ENCODE assay signal across 25 mouse cellular contexts in the genomic region with DNA sequence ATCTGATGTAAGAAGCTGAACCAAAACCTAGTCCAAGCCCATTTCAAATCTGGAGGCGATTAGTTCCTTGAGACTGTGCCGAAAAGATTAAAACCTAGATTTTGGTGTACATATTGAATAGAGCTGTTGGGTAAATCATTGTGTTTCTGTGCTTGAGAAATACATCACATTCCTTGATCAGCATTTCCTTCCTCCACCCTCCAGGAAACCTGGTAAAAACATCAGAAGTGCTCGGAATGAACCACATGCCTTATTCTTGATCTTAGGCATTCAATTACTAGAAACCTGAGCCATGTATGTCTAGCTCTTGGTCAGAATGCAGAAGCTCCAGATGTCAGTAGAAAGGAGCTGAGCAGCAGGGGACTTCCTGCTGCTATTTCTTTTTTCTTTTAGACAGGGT. TPM values are rescaled to one million over a fixed set of nuclear protein-coding genes. Genes with fewer than 3 reads are reported as not detected.
DNase-seq lines count a peak whose midpoint lies in the region; ATAC-seq lines count a peak whose summit lies in the region.
"Had no signal": no experiment of that assay in that cellular context is flagged by ENCODE, and none has a peak within 500 bp of the region (broad histone marks: within the 10 kb centered on the region; RNA-seq: fewer than 3 reads in every experiment).

No protein-coding gene starts in this region.

- no peak overlapping the region for H3K27ac ChIP-seq in heart, embryonic 16.5 days (ENCODE audit: low read length)
- no peak overlapping the region for H3K27ac ChIP-seq in heart, embryonic 12.5 days (ENCODE audit: poor library complexity, severe bottlenecking)
- no peak overlapping the region for H3K27ac ChIP-seq in embryonic facial prominence, embryonic 11.5 days (replicated peaks; ENCODE audit: low read depth, low read length)
- H3K27ac ChIP-seq in limb, embryonic 13.5 days, result peak overlapping the region; percentile 33; the same call in 1 of the 2 replicates
- H3K27ac ChIP-seq in forebrain, embryonic 12.5 days, result no peak overlapping the region
- H3K27ac ChIP-seq: embryonic facial prominence, embryonic 12.5 days; forebrain, embryonic 15.5 days; hindbrain, embryonic 12.5 days had no signal

- DNase-seq in embryo, embryonic 10 days (ENCODE audit: low spot score), result peak; percentile 15
- DNase-seq in embryo, embryonic 9.5 days (ENCODE audit: extremely low spot score), result no peak
- peak; percentile 31 for DNase-seq in embryonic facial prominence, embryonic 11.5 days (ENCODE audit: low spot score)
- no peak for DNase-seq in layer of hippocampus, adult 9-10 months (ENCODE audit: low spot score)
- DNase-seq: adrenal gland, postnatal 10 days; cerebellum, adult 11 months; cerebellum, postnatal 10 days; kidney, postnatal 10 days; lung, adult 2 months; lung, postnatal 36 days; right cerebral cortex, postnatal 14 days; spleen, adult 18-20 months; thymus, postnatal 36 days had no signal

- peaks cover 3% of the 10 kb centered on the region; the same call in 1 of the 2 replicates for H3K4me1 ChIP-seq in heart, embryonic 16.5 days (ENCODE audit: control insufficient read depth, insufficient read depth, low read length)
- no peaks in the 10 kb centered on the region for H3K4me1 ChIP-seq in heart, embryonic 12.5 days (replicated peaks)
- no peaks in the 10 kb centered on the region for H3K4me1 ChIP-seq in embryonic facial prominence, embryonic 11.5 days (ENCODE audit: control insufficient read depth, insufficient read depth, low read length)
- H3K4me1 ChIP-seq in limb, embryonic 13.5 days, result 0 out of 2 replicates have a peak, but pooled peaks cover 9% of the 10 kb centered on the region
- H3K4me1 ChIP-seq in forebrain, embryonic 12.5 days, result no peaks in the 10 kb centered on the region
- H3K4me1 ChIP-seq: embryonic facial prominence, embryonic 12.5 days; forebrain, embryonic 15.5 days; hindbrain, embryonic 12.5 days had no signal

- H3K4me3 ChIP-seq in heart, embryonic 16.5 days (ENCODE audit: low read length), result no peak overlapping the region
- H3K4me3 ChIP-seq in heart, embryonic 12.5 days, result no peak overlapping the region
- no peak overlapping the region for H3K4me3 ChIP-seq in embryonic facial prominence, embryonic 11.5 days (ENCODE audit: low read depth, low read length)
- no peak overlapping the region for H3K4me3 ChIP-seq in limb, embryonic 13.5 days
- no peak overlapping the region for H3K4me3 ChIP-seq in forebrain, embryonic 12.5 days (replicated peaks)
- H3K4me3 ChIP-seq: embryonic facial prominence, embryonic 12.5 days; forebrain, embryonic 15.5 days; hindbrain, embryonic 12.5 days had no signal

- H3K36me3 ChIP-seq in heart, embryonic 16.5 days (ENCODE audit: control insufficient read depth, insufficient read depth), result no peaks in the 10 kb centered on the region
- no peaks in the 10 kb centered on the region for H3K36me3 ChIP-seq in heart, embryonic 12.5 days
- no peaks in the 10 kb centered on the region for H3K36me3 ChIP-seq in embryonic facial prominence, embryonic 11.5 days (replicated peaks; ENCODE audit: control insufficient read depth, insufficient read depth, low read depth, low read length)
- H3K36me3 ChIP-seq in limb, embryonic 13.5 days, result no peaks in the 10 kb centered on the region
- H3K36me3 ChIP-seq in forebrain, embryonic 12.5 days (replicated peaks), result no peaks in the 10 kb centered on the region
- H3K36me3 ChIP-seq: embryonic facial prominence, embryonic 12.5 days; forebrain, embryonic 15.5 days; hindbrain, embryonic 12.5 days had no signal

- no peak overlapping the region for H3K4me2 ChIP-seq in heart, embryonic 16.5 days (ENCODE audit: low read depth, low read length)
- H3K4me2 ChIP-seq in heart, embryonic 12.5 days, result no peak overlapping the region
- H3K4me2 ChIP-seq in embryonic facial prominence, embryonic 11.5 days (ENCODE audit: low read depth, low read length), result no peak overlapping the region
- no peak overlapping the region for H3K4me2 ChIP-seq in limb, embryonic 13.5 days (replicated peaks)
- no peak overlapping the region for H3K4me2 ChIP-seq in forebrain, embryonic 12.5 days
- H3K4me2 ChIP-seq: embryonic facial prominence, embryonic 12.5 days; forebrain, embryonic 15.5 days; hindbrain, embryonic 12.5 days; liver, embryonic 11.5 days had no signal

- no peaks in the 10 kb centered on the region for H3K27me3 ChIP-seq in heart, embryonic 16.5 days (ENCODE audit: control insufficient read depth, insufficient read depth, low read length)
- no peaks in the 10 kb centered on the region for H3K27me3 ChIP-seq in heart, embryonic 12.5 days (replicated peaks)
- H3K27me3 ChIP-seq in embryonic facial prominence, embryonic 11.5 days (ENCODE audit: control insufficient read depth, insufficient read depth, low read length), result no peaks in the 10 kb centered on the region
- no peaks in the 10 kb centered on the region for H3K27me3 ChIP-seq in limb, embryonic 13.5 days
- no peaks in the 10 kb centered on the region for H3K27me3 ChIP-seq in forebrain, embryonic 12.5 days
- H3K27me3 ChIP-seq: embryonic facial prominence, embryonic 12.5 days; forebrain, embryonic 15.5 days; hindbrain, embryonic 12.5 days had no signal

- no peak overlapping the region for H3K9ac ChIP-seq in heart, embryonic 16.5 days (ENCODE audit: low read length)
- H3K9ac ChIP-seq in heart, embryonic 12.5 days, result no peak overlapping the region
- H3K9ac ChIP-seq in embryonic facial prominence, embryonic 11.5 days (replicated peaks; ENCODE audit: low read length), result no peak overlapping the region
- no peak overlapping the region for H3K9ac ChIP-seq in limb, embryonic 13.5 days
- H3K9ac ChIP-seq in forebrain, embryonic 12.5 days, result no peak overlapping the region
- H3K9ac ChIP-seq: embryonic facial prominence, embryonic 12.5 days; forebrain, embryonic 15.5 days; hindbrain, embryonic 12.5 days had no signal

- no peaks in the 10 kb centered on the region for H3K9me3 ChIP-seq in heart, embryonic 16.5 days (replicated peaks; ENCODE audit: control insufficient read depth, low read length)
- H3K9me3 ChIP-seq in heart, embryonic 12.5 days (replicated peaks), result no peaks in the 10 kb centered on the region
- H3K9me3 ChIP-seq in embryonic facial prominence, embryonic 11.5 days (replicated peaks; ENCODE audit: control insufficient read depth, low read length), result no peaks in the 10 kb centered on the region
- no peaks in the 10 kb centered on the region for H3K9me3 ChIP-seq in limb, embryonic 13.5 days
- H3K9me3 ChIP-seq in forebrain, embryonic 12.5 days, result no peaks in the 10 kb centered on the region
- H3K9me3 ChIP-seq: embryonic facial prominence, embryonic 12.5 days; forebrain, embryonic 15.5 days; hindbrain, embryonic 12.5 days had no signal

- 61% methylated on average over 3 of the region's 3 CpGs for WGBS in heart, embryonic 16.5 days
- 71% methylated on average over 3 of the region's 3 CpGs for WGBS in heart, embryonic 12.5 days
- 50% methylated on average over 3 of the region's 3 CpGs for WGBS in embryonic facial prominence, embryonic 11.5 days
- 42% methylated on average over 3 of the region's 3 CpGs for WGBS in limb, embryonic 13.5 days
- 86% methylated on average over 3 of the region's 3 CpGs for WGBS in forebrain, embryonic 12.5 days

- ATAC-seq in heart, embryonic 16.5 days (replicated peaks; ENCODE audit: extremely low read depth, insufficient read depth, low FRiP score), result 0 out of 2 replicates have a peak, but pooled peaks have one; percentile 23
- ATAC-seq in heart, embryonic 12.5 days (ENCODE audit: insufficient number of reproducible peaks, low FRiP score), result no peak
- no peak for ATAC-seq in embryonic facial prominence, embryonic 11.5 days (replicated peaks; ENCODE audit: insufficient number of reproducible peaks, low FRiP score, low TSS enrichment, low read depth)
- 0 out of 2 replicates have a peak, but pooled peaks have one; percentile 54 for ATAC-seq in limb, embryonic 13.5 days (ENCODE audit: low FRiP score, low read depth)
- no peak for ATAC-seq in forebrain, embryonic 12.5 days (ENCODE audit: low FRiP score)
- ATAC-seq: forebrain, embryonic 15.5 days; inflammation-experienced regulatory T-cells, adult 6 months; Patski had no signal

RNA-seq across cellular contexts. Expression of a gene that starts 0.7 kb away (rescaled TPM):
- not detected in 2 replicates for polyA plus RNA-seq in heart, embryonic 16.5 days (2015; fragmentation: Nextera tagmentation; extraction: Ambion mirVana)
- polyA plus RNA-seq in heart, embryonic 12.5 days (2016; fragmentation: Nextera tagmentation; extraction: Ambion mirVana), result not detected in 2 replicates
- polyA plus RNA-seq in embryonic facial prominence, embryonic 11.5 days (2014; fragmentation: Nextera tagmentation; extraction: Ambion mirVana), result not detected in 2 replicates
- 0.13 TPM in 1 of 2 replicates, not detected in the other for polyA plus RNA-seq in limb, embryonic 13.5 days (2015; fragmentation: Nextera tagmentation; extraction: Ambion mirVana)
- not detected in 2 replicates for polyA plus RNA-seq in forebrain, embryonic 12.5 days (2016; fragmentation: Nextera tagmentation; extraction: Ambion mirVana)
- polyA plus RNA-seq: forebrain, embryonic 15.5 days; hindbrain, embryonic 12.5 days; inflammation-experienced regulatory T-cells, adult 6 months; midbrain, postnatal 0 days; Patski had no signal

RNA-seq across cellular contexts. Expression of a gene that starts 7.5 kb away (rescaled TPM):
- 13.7 and 14.3 TPM in 2 replicates for polyA plus RNA-seq in heart, embryonic 16.5 days (2015; fragmentation: Nextera tagmentation; extraction: Ambion mirVana)
- polyA plus RNA-seq in heart, embryonic 12.5 days (2016; fragmentation: Nextera tagmentation; extraction: Ambion mirVana), result 20.2 and 23.3 TPM in 2 replicates
- polyA plus RNA-seq in embryonic facial prominence, embryonic 11.5 days (2014; fragmentation: Nextera tagmentation; extraction: Ambion mirVana), result 17.3 TPM in 2 replicates
- 20.0 and 21.9 TPM in 2 replicates for polyA plus RNA-seq in limb, embryonic 13.5 days (2015; fragmentation: Nextera tagmentation; extraction: Ambion mirVana)
- polyA plus RNA-seq in forebrain, embryonic 12.5 days (2016; fragmentation: Nextera tagmentation; extraction: Ambion mirVana), result 23.0 and 24.1 TPM in 2 replicates

RNA-seq across cellular contexts. Expression of a gene that starts 27.9 kb away (rescaled TPM):
- polyA plus RNA-seq in heart, embryonic 16.5 days (2015; fragmentation: Nextera tagmentation; extraction: Ambion mirVana), result 8.3 and 8.4 TPM in 2 replicates
- polyA plus RNA-seq in heart, embryonic 12.5 days (2016; fragmentation: Nextera tagmentation; extraction: Ambion mirVana), result 11.4 TPM in 2 replicates
- 14.4 and 16.2 TPM in 2 replicates for polyA plus RNA-seq in embryonic facial prominence, embryonic 11.5 days (2014; fragmentation: Nextera tagmentation; extraction: Ambion mirVana)
- polyA plus RNA-seq in limb, embryonic 13.5 days (2015; fragmentation: Nextera tagmentation; extraction: Ambion mirVana), result 16.3 and 17.4 TPM in 2 replicates
- 16.6 and 17.2 TPM in 2 replicates for polyA plus RNA-seq in forebrain, embryonic 12.5 days (2016; fragmentation: Nextera tagmentation; extraction: Ambion mirVana)

RNA-seq across cellular contexts. Expression of a gene that starts 30.9 kb away (rescaled TPM):
- not detected in 2 replicates for polyA plus RNA-seq in heart, embryonic 16.5 days (2015; fragmentation: Nextera tagmentation; extraction: Ambion mirVana)
- polyA plus RNA-seq in heart, embryonic 12.5 days (2016; fragmentation: Nextera tagmentation; extraction: Ambion mirVana), result not detected in 2 replicates
- polyA plus RNA-seq in embryonic facial prominence, embryonic 11.5 days (2014; fragmentation: Nextera tagmentation; extraction: Ambion mirVana), result not detected in 2 replicates
- polyA plus RNA-seq in limb, embryonic 13.5 days (2015; fragmentation: Nextera tagmentation; extraction: Ambion mirVana), result not detected in 2 replicates
- not detected in 2 replicates for polyA plus RNA-seq in forebrain, embryonic 12.5 days (2016; fragmentation: Nextera tagmentation; extraction: Ambion mirVana)
- polyA plus RNA-seq: brain, embryonic 14.5 days; embryonic facial prominence, embryonic 12.5 days; forebrain, embryonic 15.5 days; hindbrain, embryonic 12.5 days; inflammation-experienced regulatory T-cells, adult 6 months; liver, embryonic 11.5 days; lung, adult 2 months; midbrain, postnatal 0 days; Patski had no signal

Comparison
In these comparisons a context has a peak if more than half of its experiments do, and no peak if none do; other contexts are left out.
1. DNase-seq: peak in embryo, embryonic 10 days (single experiment) and embryonic facial prominence, embryonic 11.5 days (single experiment); none in embryo, embryonic 9.5 days (single experiment) and layer of hippocampus, adult 9-10 months (single experiment).
2. ATAC-seq: peak in heart, embryonic 16.5 days (single experiment) and limb, embryonic 13.5 days (single experiment); none in heart, embryonic 12.5 days (single experiment), embryonic facial prominence, embryonic 11.5 days (single experiment) and forebrain, embryonic 12.5 days (single experiment).